8 mouse cellular contexts compared by ENCODE assay signal in the genomic region with DNA sequence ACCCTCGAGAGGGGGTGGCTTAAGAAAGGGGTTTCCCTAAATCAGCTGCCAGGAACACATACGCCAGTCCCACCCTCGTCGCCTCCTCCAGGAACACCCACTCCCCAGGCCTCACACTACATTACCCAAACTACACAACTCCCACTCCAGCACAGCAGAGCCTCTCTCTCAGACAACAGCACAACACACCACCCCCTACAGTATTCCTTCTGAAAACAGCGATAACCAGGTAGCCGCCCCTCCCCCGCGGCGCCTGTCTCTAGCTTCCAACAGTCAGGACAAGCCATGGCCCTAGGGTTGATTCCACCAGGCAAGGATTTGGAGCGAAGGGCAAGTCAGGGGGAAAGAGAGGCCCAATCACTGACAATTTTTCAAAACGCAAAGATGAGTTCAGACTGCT. TPM values are rescaled to one million over a fixed set of nuclear protein-coding genes. Genes with fewer than 3 reads are reported as not detected.
DNase-seq lines count a peak whose midpoint lies in the region; ATAC-seq and TF ChIP-seq lines count a peak whose summit lies in the region.

No protein-coding gene starts in this region.

- WGBS in heart, embryonic 15.5 days: 13% methylated on average over 11 of the region's 11 CpGs
- WGBS in intestine, embryonic 14.5 days: 12% methylated on average over 11 of the region's 11 CpGs
- WGBS in liver, embryonic 16.5 days (ENCODE audit: insufficient replicate concordance): 14% methylated on average over 11 of the region's 11 CpGs
- WGBS in small intestine, adult 2 months: 21% methylated on average over 11 of the region's 11 CpGs

- H3K9me3 ChIP-seq in heart, embryonic 15.5 days (replicated peaks): no peaks in the 10 kb centered on the region
- no peaks in the 10 kb centered on the region for H3K9me3 ChIP-seq in intestine, embryonic 14.5 days (ENCODE audit: control insufficient read depth, low read length)
- H3K9me3 ChIP-seq in liver, embryonic 16.5 days (replicated peaks; ENCODE audit: control insufficient read depth, low read length): no peaks in the 10 kb centered on the region

- no peaks in the 10 kb centered on the region for H3K36me3 ChIP-seq in heart, embryonic 15.5 days
- no peaks in the 10 kb centered on the region for H3K36me3 ChIP-seq in intestine, embryonic 14.5 days (ENCODE audit: control insufficient read depth, insufficient read depth, low read length)
- no peaks in the 10 kb centered on the region for H3K36me3 ChIP-seq in liver, embryonic 16.5 days (ENCODE audit: control insufficient read depth, insufficient read depth)
- H3K36me3 ChIP-seq in small intestine, adult 2 months (ENCODE audit: control insufficient read depth, insufficient read depth, low read length): no peaks in the 10 kb centered on the region

- intact Hi-C loops in heart, postnatal 14 days (cut with DNase I): no loop called here

- peaks cover 17% of the 10 kb centered on the region for H3K4me1 ChIP-seq in heart, embryonic 15.5 days (replicated peaks)
- H3K4me1 ChIP-seq in cortical plate, adult 2 months (ENCODE audit: control insufficient read depth, insufficient read depth, low read length): no peaks in the 10 kb centered on the region
- H3K4me1 ChIP-seq in intestine, embryonic 14.5 days (replicated peaks; ENCODE audit: control insufficient read depth, insufficient read depth, low read length): 0 out of 2 replicates have a peak, but pooled peaks cover 3% of the 10 kb centered on the region
- no peaks in the 10 kb centered on the region; the same call in 1 of the 2 replicates for H3K4me1 ChIP-seq in liver, embryonic 16.5 days (ENCODE audit: control insufficient read depth, low read depth, low read length)
- no peaks in the 10 kb centered on the region for H3K4me1 ChIP-seq in small intestine, adult 2 months (ENCODE audit: control insufficient read depth, insufficient read depth, insufficient read length, low read length)

- ATAC-seq in heart, embryonic 15.5 days (replicated peaks; ENCODE audit: insufficient number of reproducible peaks, insufficient read depth, low FRiP score, low read depth): no peak
- no peak for ATAC-seq in intestine, embryonic 14.5 days (replicated peaks; ENCODE audit: low FRiP score, low TSS enrichment, low read depth)
- no peak for ATAC-seq in liver, embryonic 16.5 days (ENCODE audit: low read depth)

- no peak for TF ChIP-seq POLR2A in cortical plate, adult 2 months (IDR thresholded peaks at IDR 0.05; ENCODE audit: extremely low read depth, insufficient read depth, low read length)
- TF ChIP-seq POLR2A in small intestine, adult 2 months (IDR thresholded peaks at IDR 0.05; ENCODE audit: low read depth, low read length): no peak

- H3K4me3 ChIP-seq in heart, embryonic 15.5 days: peak overlapping the region; percentile 75; the same call in 1 of the 2 replicates
- peak overlapping the region; percentile 78 for H3K4me3 ChIP-seq in cortical plate, adult 2 months (ENCODE audit: insufficient read depth, low read length)
- H3K4me3 ChIP-seq in intestine, embryonic 14.5 days (ENCODE audit: low read depth, low read length): peak overlapping the region; percentile 64; the same call in 1 of the 2 replicates
- H3K4me3 ChIP-seq in liver, embryonic 16.5 days (ENCODE audit: low read depth, low read length): peak overlapping the region; percentile 2; the same call in 1 of the 2 replicates
- H3K4me3 ChIP-seq in small intestine, adult 2 months (ENCODE audit: low read depth, low read length): peak overlapping the region; percentile 40

- peaks cover 27% of the 10 kb centered on the region for H3K27me3 ChIP-seq in heart, embryonic 15.5 days
- H3K27me3 ChIP-seq in intestine, embryonic 14.5 days (replicated peaks; ENCODE audit: control insufficient read depth, insufficient read depth, low read length): peaks cover 41% of the 10 kb centered on the region
- H3K27me3 ChIP-seq in liver, embryonic 16.5 days (ENCODE audit: control insufficient read depth, insufficient read depth, low read depth, low read length): peaks cover 28% of the 10 kb centered on the region
- peaks cover 23% of the 10 kb centered on the region for H3K27me3 ChIP-seq in small intestine, adult 2 months (ENCODE audit: control insufficient read depth, insufficient read depth, low read length)

- H3K27ac ChIP-seq in heart, embryonic 15.5 days: no peak overlapping the region
- no peak overlapping the region for H3K27ac ChIP-seq in cortical plate, adult 2 months (ENCODE audit: insufficient read depth, low read length)
- no peak overlapping the region for H3K27ac ChIP-seq in intestine, embryonic 14.5 days (ENCODE audit: low read depth)
- H3K27ac ChIP-seq in liver, embryonic 16.5 days (ENCODE audit: low read length): no peak overlapping the region
- H3K27ac ChIP-seq in small intestine, adult 2 months (ENCODE audit: insufficient read depth, low read depth, low read length): no peak overlapping the region

- H3K4me2 ChIP-seq in heart, embryonic 15.5 days: peak overlapping the region; percentile 100
- peak overlapping the region; percentile 96 for H3K4me2 ChIP-seq in intestine, embryonic 14.5 days (ENCODE audit: low read length)
- H3K4me2 ChIP-seq in liver, embryonic 16.5 days (ENCODE audit: low read depth, low read length): 0 out of 2 replicates have a peak overlapping the region, but pooled peaks have one; percentile 52

- TF ChIP-seq CTCF in cortical plate, adult 2 months (IDR thresholded peaks at IDR 0.05; ENCODE audit: extremely low read depth, insufficient read depth, low read length): no peak
- no peak for TF ChIP-seq CTCF in small intestine, adult 2 months (IDR thresholded peaks at IDR 0.05; ENCODE audit: extremely low read depth, insufficient read length, insufficient replicate concordance, low read depth, low read length)

- no peak overlapping the region for H3K9ac ChIP-seq in heart, embryonic 15.5 days
- H3K9ac ChIP-seq in intestine, embryonic 14.5 days (ENCODE audit: low read length): no peak overlapping the region
- H3K9ac ChIP-seq in liver, embryonic 16.5 days (ENCODE audit: low read depth, low read length): no peak overlapping the region

- DNase-seq in heart, postnatal 14 days: no peak
- DNase-seq in intestine, embryonic 14.5 days (ENCODE audit: low spot score): no peak
- DNase-seq in natural killer cell, adult 2 months (ENCODE audit: low spot score in 2 of 2): no peak
- no peak for DNase-seq in thymus, postnatal 0 days (ENCODE audit: low spot score)

RNA-seq across cellular contexts. Expression of gene Rtn1, which starts 1.7 kb away (rescaled TPM):
- 12.8 and 28.2 TPM in 2 replicates for polyA plus RNA-seq in heart, embryonic 15.5 days (2015; fragmentation: Nextera tagmentation; extraction: Ambion mirVana)
- 1 to 10 TPM; 5.3 to 8.9 TPM for total RNA-seq in heart, postnatal 14 days (2021)
- 1,289 and 1,308 TPM in 2 replicates for polyA plus RNA-seq in cortical plate, adult 2 months (2012; rRNA removed)
- polyA plus RNA-seq in intestine, embryonic 14.5 days (2014; fragmentation: Nextera tagmentation; extraction: Ambion mirVana): 84.3 and 84.9 TPM in 2 replicates
- polyA plus RNA-seq in liver, embryonic 16.5 days (2015; fragmentation: Nextera tagmentation; extraction: Ambion mirVana): 0.81 and 1.7 TPM in 2 replicates
- polyA plus RNA-seq in small intestine, adult 2 months (2012; rRNA removed): 3.1 and 4.1 TPM in 2 replicates
- 0.75 and 1.3 TPM in 2 replicates for polyA plus RNA-seq in thymus, postnatal 0 days (2015; fragmentation: Nextera tagmentation; extraction: Ambion mirVana)

RNA-seq across cellular contexts. Expression of gene Lrrc9, which starts 34.5 kb away (rescaled TPM):
- 0.64 and 1.1 TPM in 2 replicates for polyA plus RNA-seq in heart, embryonic 15.5 days (2015; fragmentation: Nextera tagmentation; extraction: Ambion mirVana)
- under 1 TPM; 0.15 to 0.36 TPM for total RNA-seq in heart, postnatal 14 days (2021)
- polyA plus RNA-seq in cortical plate, adult 2 months (2012; rRNA removed): 0.62 and 0.79 TPM in 2 replicates
- polyA plus RNA-seq in intestine, embryonic 14.5 days (2014; fragmentation: Nextera tagmentation; extraction: Ambion mirVana): 0.22 and 0.83 TPM in 2 replicates
- polyA plus RNA-seq in liver, embryonic 16.5 days (2015; fragmentation: Nextera tagmentation; extraction: Ambion mirVana): 0.04 and 0.06 TPM in 2 replicates
- polyA plus RNA-seq in small intestine, adult 2 months (2012; rRNA removed): 0.09 TPM in 1 of 2 replicates, not detected in the other
- 1.3 and 1.7 TPM in 2 replicates for polyA plus RNA-seq in thymus, postnatal 0 days (2015; fragmentation: Nextera tagmentation; extraction: Ambion mirVana)

Comparison
In these comparisons a context has a peak if more than half of its experiments do, and no peak if none do; other contexts are left out.
1. H3K4me3 ChIP-seq: peak in every context shown above with its lines; median percentile 78 in cortical plate, adult 2 months; 75 in heart, embryonic 15.5 days; 64 in intestine, embryonic 14.5 days; 40 in small intestine, adult 2 months; 2 in liver, embryonic 16.5 days.
2. RNA of gene Rtn1, which starts 1.7 kb away (polyA plus RNA-seq): 1,289 to 1,308 TPM in cortical plate, adult 2 months; 84.3 to 84.9 TPM in intestine, embryonic 14.5 days, 12.8 to 28.2 TPM in heart, embryonic 15.5 days, 3.1 to 4.1 TPM in small intestine, adult 2 months, 0.81 to 1.7 TPM in liver, embryonic 16.5 days and 0.75 to 1.3 TPM in thymus, postnatal 0 days; every median in the first group is over 10 times any median in the second.
3. Peak in every context shown above with its lines, with median percentiles within 50 percentile points of each other: H3K4me2 ChIP-seq.